Mouse (Mus musculus) c-Kit-positive CD71-positive TER-119-negative erythroid progenitor cells, embryonic 14.5 days (primary cell): ENCODE measurements around the gene Cap2.

Experiments
- DNase-seq: peaks from one replicate; pipeline ENCODE4 v3.0.0-alpha.2; 2013; ENCODE audit warnings: low read depth

Gene Cap2

GRCm38 (mm10) chr13:46565913-46566312 lies 64.3 kb downstream of the Cap2 start:
- DNase-seq, result no peak

GRCm38 (mm10) chr13:46569469-46569868 lies 67.8 kb downstream of the Cap2 start:
- no peak for DNase-seq

GRCm38 (mm10) chr13:46571141-46571592 lies 69.5 kb downstream of the Cap2 start:
- no peak for DNase-seq

- DNase-seq, result no peak
Measured at GRCm38 (mm10) chr13:46571961-46572647, 70.5 kb downstream of the Cap2 start.

GRCm38 (mm10) chr13:46572648-46573163 lies 71.1 kb downstream of the Cap2 start:
- DNase-seq, result no peak

- no peak for DNase-seq
Measured at GRCm38 (mm10) chr13:46574201-46574600, 72.6 kb downstream of the Cap2 start.

- no peak for DNase-seq
Measured at GRCm38 (mm10) chr13:46574707-46575106, 73.1 kb downstream of the Cap2 start.

- no peak for DNase-seq
Measured at GRCm38 (mm10) chr13:46584860-46585259, 83.2 kb downstream of the Cap2 start.

- no peak for DNase-seq
Measured at GRCm38 (mm10) chr13:46587717-46588289, 86.2 kb downstream of the Cap2 start.

- no peak for DNase-seq
Measured at GRCm38 (mm10) chr13:46588606-46589005, 87.0 kb downstream of the Cap2 start.

GRCm38 (mm10) chr13:46590885-46591284 lies 89.2 kb downstream of the Cap2 start:
- DNase-seq, result no peak

GRCm38 (mm10) chr13:46600694-46601093 lies 99.0 kb downstream of the Cap2 start:
- DNase-seq, result no peak

- no peak for DNase-seq
Measured at GRCm38 (mm10) chr13:46601386-46601785, 99.7 kb downstream of the Cap2 start.

GRCm38 (mm10) chr13:46602674-46603073 lies 101.0 kb downstream of the Cap2 start:
- no peak for DNase-seq

GRCm38 (mm10) chr13:46611033-46611432 lies 109.4 kb downstream of the Cap2 start:
- DNase-seq, result no peak

GRCm38 (mm10) chr13:46613694-46614272 lies 112.1 kb downstream of the Cap2 start:
- no peak for DNase-seq

- no peak for DNase-seq
Measured at GRCm38 (mm10) chr13:46616673-46617362, 115.2 kb downstream of the Cap2 start.

- no peak for DNase-seq
Measured at GRCm38 (mm10) chr13:46619633-46620032, 118.0 kb downstream of the Cap2 start.

GRCm38 (mm10) chr13:46620964-46621757 lies 119.5 kb downstream of the Cap2 start:
- no peak for DNase-seq

- no peak for DNase-seq
Measured at GRCm38 (mm10) chr13:46626608-46627007, 125.0 kb downstream of the Cap2 start.

GRCm38 (mm10) chr13:46627841-46628240 lies 126.2 kb downstream of the Cap2 start:
- DNase-seq, result no peak

- DNase-seq, result no peak
Measured at GRCm38 (mm10) chr13:46629391-46629790, 127.7 kb downstream of the Cap2 start.
